Mouse (Mus musculus) adrenal gland, postnatal 10 days (tissue): ENCODE results near the gene Lrfn3. TPM values are rescaled to one million over a fixed set of nuclear protein-coding genes. Genes with fewer than 3 reads are reported as not detected.
A peak's percentile ranks its signal among the peaks of the same experiment; 100 is the strongest.

Source experiments
- DNase-seq: peaks from one replicate; pipeline ENCODE4 v3.0.0; 2021; ENCODE audit warnings: mixed read lengths
- total RNA-seq, 2 experiments: library from RNA; stranded (reverse); gene quantifications; 2 replicates each; pipeline ENCODE4 v1.2.3; 2021

The Lrfn3 gene
- total RNA-seq, 2 experiments from 2014 or later, result 13.2 to 15.1 TPM

GRCm38 (mm10) chr7:30346635-30347379, 15.8 kb downstream of the Lrfn3 start:
- peak; percentile 87 for DNase-seq

- DNase-seq, result no peak
Measured at GRCm38 (mm10) chr7:30339432-30340109, 23.0 kb downstream of the Lrfn3 start.

GRCm38 (mm10) chr7:30336384-30336783, 26.2 kb downstream of the Lrfn3 start:
- peak; percentile 89 for DNase-seq

DNA sequence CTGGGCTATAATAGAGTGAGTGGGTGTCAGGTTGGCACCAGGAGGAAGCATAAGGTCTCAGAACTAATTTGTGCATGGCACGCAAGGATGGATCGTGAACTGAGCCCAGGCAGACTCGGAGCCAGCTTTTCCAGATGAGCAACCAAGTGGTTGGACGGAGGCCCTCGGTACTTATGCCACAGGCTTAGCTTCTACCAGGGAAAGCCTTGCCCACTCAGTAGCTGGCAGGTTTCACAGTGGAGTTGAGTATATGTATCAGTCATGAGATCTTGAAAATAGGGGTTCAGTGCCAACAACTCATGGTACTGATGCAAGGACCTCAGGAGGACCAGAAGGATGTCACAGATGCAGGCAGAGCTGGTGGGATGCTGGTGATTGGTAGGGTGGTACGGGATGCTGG, 26.9 kb downstream of the Lrfn3 start:
- no peak for DNase-seq

- DNase-seq, result no peak
Measured at GRCm38 (mm10) chr7:30334563-30334962, 28.0 kb downstream of the Lrfn3 start.

- DNase-seq, result peak; percentile 87
Measured at GRCm38 (mm10) chr7:30333436-30333835, 29.1 kb downstream of the Lrfn3 start.

GRCm38 (mm10) chr7:30332622-30333259, 29.8 kb downstream of the Lrfn3 start:
- DNase-seq, result no peak

- peak; percentile 83 for DNase-seq
Measured at GRCm38 (mm10) chr7:30331887-30332286, 30.7 kb downstream of the Lrfn3 start.

DNA sequence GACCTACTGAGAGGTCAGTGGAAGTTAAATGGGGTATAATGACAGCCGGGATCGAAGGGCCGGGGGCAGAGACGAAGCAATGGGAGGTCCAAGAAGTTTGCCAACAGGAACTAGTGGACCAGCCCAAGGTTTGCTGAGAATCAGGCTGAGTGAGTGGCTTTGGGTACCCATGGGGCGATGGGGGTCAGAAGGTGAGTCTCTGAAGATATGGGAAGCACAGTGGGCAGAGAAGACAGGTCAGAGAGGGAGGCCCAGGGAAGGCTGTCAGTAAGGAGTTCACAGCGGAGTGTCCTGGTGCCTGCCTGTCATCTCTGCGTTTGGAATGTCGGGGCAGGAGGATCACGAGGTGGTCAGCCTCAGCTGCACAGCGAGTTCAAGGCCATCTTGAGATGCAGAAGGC, 34.2 kb downstream of the Lrfn3 start:
- DNase-seq, result no peak

GRCm38 (mm10) chr7:30327140-30327539, 35.4 kb downstream of the Lrfn3 start:
- DNase-seq, result no peak

GRCm38 (mm10) chr7:30326427-30326826, 36.1 kb downstream of the Lrfn3 start:
- DNase-seq, result no peak

GRCm38 (mm10) chr7:30325364-30325763, 37.2 kb downstream of the Lrfn3 start:
- DNase-seq, result peak; percentile 63

- DNase-seq, result no peak
Measured at GRCm38 (mm10) chr7:30324300-30324944, 38.1 kb downstream of the Lrfn3 start.

DNA sequence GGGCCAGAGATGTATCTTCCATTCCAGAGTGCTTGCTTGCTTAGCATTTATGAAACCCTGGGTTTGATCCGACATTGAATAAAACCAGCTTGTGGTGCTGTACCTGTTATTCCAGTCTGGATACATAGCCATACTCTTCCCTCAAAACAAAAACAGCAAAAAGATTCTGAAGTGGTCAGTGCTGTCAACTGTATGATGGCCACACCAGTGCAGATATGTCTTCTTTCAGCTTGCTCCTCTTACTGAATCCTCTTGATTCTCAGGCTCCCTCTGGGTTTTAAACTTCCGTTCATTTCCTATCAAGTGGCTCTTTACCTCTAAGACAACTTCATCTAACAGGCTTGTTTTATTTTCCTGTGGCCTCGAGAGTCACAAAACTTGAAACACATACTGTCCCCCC, 38.8 kb downstream of the Lrfn3 start, which contains the start of gene Sdhaf1:
Sdhaf1 (minus strand) TSS at position 101 of the 400 bp plus-strand sequence.
- DNase-seq, result no peak

- DNase-seq, result no peak
Measured at GRCm38 (mm10) chr7:30322865-30323264, 39.7 kb downstream of the Lrfn3 start.

DNA sequence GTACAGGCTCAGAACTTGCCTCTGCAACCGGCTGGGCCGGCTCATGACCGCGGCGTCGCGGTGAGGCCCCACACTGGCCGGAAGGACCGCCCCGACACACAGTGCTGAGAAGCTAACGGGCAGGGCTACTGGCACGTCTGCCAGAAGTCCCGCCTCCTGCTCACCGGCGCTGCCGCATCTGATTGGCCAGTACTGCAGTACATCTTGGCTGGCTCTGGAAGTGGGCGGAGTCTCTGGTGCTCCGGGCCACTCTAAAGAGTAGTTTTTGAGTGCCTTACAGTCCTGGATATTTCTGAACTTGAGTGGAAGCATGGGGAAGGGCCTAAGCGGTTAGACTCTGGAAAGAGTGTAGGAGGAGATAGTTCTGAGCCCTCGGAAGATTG, 40.3 kb downstream of the Lrfn3 start:
- peak; percentile 97 for DNase-seq

GRCm38 (mm10) chr7:30321539-30322284, 40.9 kb downstream of the Lrfn3 start, which contains the start of gene E130208F15Rik:
Gene E130208F15Rik (plus strand): TSS chr7:30321740.
- peak; percentile 81 for DNase-seq

DNA sequence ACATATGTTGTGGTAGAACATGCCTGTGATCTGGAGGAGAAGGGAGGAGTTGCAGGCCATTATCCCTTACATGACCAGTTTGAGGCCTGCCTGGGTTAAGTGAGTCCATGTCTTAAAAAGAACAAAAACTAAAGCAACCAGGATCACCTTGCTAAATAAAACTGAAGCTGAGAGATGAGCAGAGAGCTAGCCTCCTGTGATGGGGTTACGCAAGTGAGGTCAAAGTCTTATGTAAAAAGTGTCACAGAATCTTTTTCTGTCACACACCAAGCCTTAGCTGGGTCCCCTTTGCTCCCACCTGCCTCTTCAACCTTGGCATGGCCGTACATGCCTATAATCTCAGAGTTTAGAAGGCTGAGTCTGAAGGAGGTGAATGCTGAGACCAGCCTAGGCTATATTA, 41.6 kb downstream of the Lrfn3 start:
- DNase-seq, result no peak

- no peak for DNase-seq
Measured at GRCm38 (mm10) chr7:30318142-30318541, 44.4 kb downstream of the Lrfn3 start.

DNA sequence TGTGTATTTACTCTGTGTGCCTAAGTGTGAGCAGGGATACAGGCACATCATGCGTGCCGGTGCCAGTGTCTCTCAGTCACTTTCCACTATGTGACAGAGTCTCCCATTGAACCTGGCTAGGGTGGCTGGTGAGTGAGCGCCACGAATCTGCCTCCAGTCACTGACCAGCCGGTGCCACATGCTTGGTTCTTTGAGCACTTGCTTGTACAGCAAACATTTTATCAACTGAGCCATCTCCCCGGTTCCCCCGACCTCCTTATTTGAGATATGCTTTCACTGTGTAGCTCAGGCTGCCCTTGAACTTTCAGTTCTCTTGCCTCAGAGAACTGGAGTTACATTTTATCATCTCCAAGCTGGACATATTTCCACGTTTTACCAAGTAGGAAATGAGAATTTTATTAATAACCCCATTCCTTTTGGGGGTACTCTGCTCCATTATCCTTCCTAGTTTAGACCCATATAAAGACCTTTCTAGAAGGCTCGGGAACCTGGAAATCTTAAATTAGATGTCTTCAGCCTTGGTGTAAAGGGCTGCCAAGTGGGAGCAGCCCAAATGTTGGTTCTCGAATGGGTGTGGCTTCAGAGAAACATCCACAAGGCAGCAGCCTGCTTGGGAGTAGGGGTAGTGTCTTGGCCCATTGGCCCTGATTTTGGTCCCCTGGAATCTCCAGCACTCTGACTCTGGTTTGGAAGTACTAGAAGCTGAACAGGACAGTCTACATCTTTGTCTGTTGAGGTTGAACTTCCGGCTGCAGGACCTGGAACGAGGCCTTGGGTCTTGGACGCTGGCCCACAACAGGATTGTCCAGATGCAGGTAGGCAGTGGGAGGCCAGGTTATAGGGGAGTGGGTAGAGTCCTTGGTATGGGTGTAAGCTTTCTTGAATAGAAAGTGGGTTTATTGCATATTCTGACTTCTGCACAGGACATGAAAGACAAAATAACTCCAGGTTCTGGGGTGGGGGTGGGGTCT, 46.7 kb downstream of the Lrfn3 start:
- DNase-seq, result peak; percentile 20

DNA sequence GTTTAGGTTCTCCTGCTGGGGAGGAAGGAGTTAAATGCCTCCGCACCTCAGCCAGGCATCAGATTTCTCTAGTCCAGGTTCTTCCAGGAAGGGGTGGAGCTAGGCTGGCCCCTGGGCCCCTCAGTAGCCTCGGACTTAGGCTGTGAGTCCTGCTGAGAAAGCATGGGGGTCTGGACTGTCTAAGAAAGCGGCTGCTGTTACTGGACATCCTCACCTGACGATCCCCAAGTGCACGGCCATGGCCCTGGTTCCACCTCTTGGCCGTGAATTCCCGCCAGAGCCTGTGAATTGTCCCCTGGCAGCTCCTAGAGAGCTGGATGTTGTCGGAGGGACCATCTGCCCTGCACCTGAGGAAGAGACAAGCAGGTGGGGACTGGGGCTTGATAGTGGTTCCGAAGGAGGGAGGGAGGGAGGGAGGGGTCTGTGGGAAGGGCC, 47.8 kb downstream of the Lrfn3 start, which contains the start of gene Syne4:
Syne4 (plus strand) TSS at position 87 of the 435 bp plus-strand sequence.
- DNase-seq, result no peak
